Mouse (Mus musculus) thymus, adult 2 months (tissue): ENCODE results near the gene Sipa1l1. TPM values are rescaled to one million over a fixed set of nuclear protein-coding genes. Genes with fewer than 3 reads are reported as not detected.

Source experiments
- DNase-seq: peaks from one replicate; pipeline ENCODE4 v3.0.0; 2021
- H3K27ac ChIP-seq: fragments of 200-500 bp; 2 replicates; pipeline ENCODE4 v1.5.1; 2012; ENCODE audit warnings: low read length, control low read depth; ENCODE audit not compliant: control insufficient read depth, insufficient read depth
- H3K27me3 ChIP-seq: fragments of 200-500 bp; 2 replicates; pipeline ENCODE4 v1.6.1; 2012; ENCODE audit warnings: mild to moderate bottlenecking, low read length, moderate library complexity, mixed read lengths; ENCODE audit not compliant: control insufficient read depth, insufficient read depth
- H3K36me3 ChIP-seq: fragments of 200-500 bp; 2 replicates; pipeline ENCODE4 v1.6.1; 2012; ENCODE audit warnings: mild to moderate bottlenecking, low read length, moderate library complexity; ENCODE audit not compliant: control insufficient read depth, insufficient read depth
- H3K4me1 ChIP-seq: fragments of 200-500 bp; replicated peaks from 2 replicates; pipeline ENCODE4 v1.6.1; 2012; ENCODE audit warnings: low read length; ENCODE audit not compliant: control insufficient read depth, insufficient read depth
- H3K4me3 ChIP-seq: fragments of 200-500 bp; 2 replicates; pipeline ENCODE4 v1.5.1; 2012; ENCODE audit warnings: mild to moderate bottlenecking, low read length, control low read depth, moderate library complexity; ENCODE audit not compliant: control insufficient read depth, insufficient read depth
- CTCF ChIP-seq: fragments of 200-500 bp; IDR thresholded peaks from 2 replicates; pipeline ENCODE4 v1.5.1; 2012; ENCODE audit warnings: mild to moderate bottlenecking, control low read depth, low read length, moderate library complexity, borderline replicate concordance; ENCODE audit not compliant: control insufficient read depth, poor library complexity, insufficient read depth; ENCODE audit errors: extremely low read depth
- POLR2A ChIP-seq: fragments of 200-500 bp; IDR thresholded peaks from 2 replicates; pipeline ENCODE4 v1.6.1; 2012; ENCODE audit warnings: mild to moderate bottlenecking, low read length, control low read depth, moderate library complexity; ENCODE audit not compliant: control insufficient read depth, poor library complexity, insufficient read depth; ENCODE audit errors: extremely low read depth
- WGBS: fragments of 180-500 bp; shearing (Covaris S2); methylation state at CpG from one replicate; pipeline ENCODE4 v1.1.7; 2018; 5-methylcytosine and 5-hydroxymethylcytosine counted together
- polyA plus RNA-seq: library from polyadenylated mRNA; depleted of rRNA; stranded (reverse); fragments of >200 nt; gene quantifications from 2 replicates; pipeline ENCODE4 v1.2.3, GENCODE M21; 2012

The Sipa1l1 gene
- polyA plus RNA-seq, 1 experiment = 43.7 TPM

DNA sequence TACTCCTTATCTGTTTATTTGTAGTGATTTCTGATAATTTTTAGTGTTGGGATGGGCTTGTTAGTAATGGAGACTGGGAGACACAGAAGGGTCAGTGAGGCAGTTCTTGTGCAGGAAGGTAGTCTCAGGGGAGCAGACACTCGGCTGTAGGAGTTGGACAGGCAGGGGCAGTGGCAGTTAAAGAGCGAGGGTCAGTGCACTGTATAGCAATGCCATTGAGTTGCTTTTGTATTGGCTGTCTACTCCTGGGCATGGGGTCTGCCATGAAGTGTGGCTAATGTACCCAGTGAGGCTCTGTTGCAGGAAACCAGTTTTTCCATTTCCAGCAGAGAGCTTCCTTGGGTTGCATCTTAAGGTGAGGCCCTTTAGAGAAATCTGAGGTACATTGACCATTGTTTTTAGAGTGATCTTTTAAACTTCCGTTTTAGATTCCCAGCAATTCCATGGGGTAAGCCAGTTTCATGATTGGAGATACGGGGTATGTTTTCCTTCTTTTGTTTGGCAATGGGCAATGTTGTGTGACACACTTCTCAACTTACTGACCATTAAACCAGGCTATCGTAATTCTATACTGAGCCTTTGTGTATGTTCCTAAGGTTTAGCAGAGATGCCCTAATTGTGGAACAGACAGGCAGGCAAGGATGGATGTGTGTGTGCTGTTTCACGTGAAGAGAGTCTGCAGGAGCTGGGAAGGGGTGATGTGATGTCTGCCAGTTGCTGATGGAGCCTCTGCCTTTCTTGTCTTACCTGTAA, 47.9 kb downstream of the Sipa1l1 start:
- no peak overlapping the region for H3K4me3 ChIP-seq
- WGBS = 97% methylated on average over 6 of the region's 6 CpGs

DNA sequence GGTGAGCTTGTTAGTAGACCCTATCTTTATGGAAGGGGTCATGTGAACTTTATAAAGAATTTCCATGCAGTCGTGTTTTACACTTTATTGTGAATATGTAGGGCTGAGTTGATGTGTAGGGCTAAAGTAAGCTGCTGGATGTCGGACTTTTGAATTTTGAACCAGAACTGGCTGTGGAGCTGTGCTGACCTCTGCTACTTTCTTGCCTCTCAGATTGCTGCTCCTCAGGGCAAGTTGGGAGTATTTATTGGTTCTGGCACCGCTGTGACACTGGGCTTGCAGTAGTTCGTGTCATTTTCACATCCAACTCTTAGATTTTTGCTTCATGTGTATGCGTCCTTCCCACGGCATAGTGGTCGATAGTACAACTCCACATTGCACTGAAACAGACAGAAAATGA, 49.1 kb downstream of the Sipa1l1 start:
- Histone ChIP-seq H3K27ac (no peak overlapping the region), H3K4me1 (0 out of 2 replicates have a peak, but pooled peaks cover 2% of the 10 kb centered on the region), H3K27me3 (no peaks in the 10 kb centered on the region), H3K36me3 (no peaks in the 10 kb centered on the region), H3K4me3 (no peak overlapping the region)
- no peak for DNase-seq
- no peak for TF ChIP-seq POLR2A
- no peak for TF ChIP-seq CTCF
- WGBS = 96% methylated on average over 7 of the region's 7 CpGs

More for the DNA sequence above, 47.9 kb downstream of the Sipa1l1 start:
- H3K27me3 ChIP-seq = no peaks in the 10 kb centered on the region
- H3K27ac ChIP-seq = no peak overlapping the region
- no peaks in the 10 kb centered on the region for H3K36me3 ChIP-seq
- H3K4me1 ChIP-seq = 0 out of 2 replicates have a peak, but pooled peaks cover 2% of the 10 kb centered on the region
- no peak for DNase-seq
- TF ChIP-seq CTCF = no peak
- TF ChIP-seq POLR2A = no peak

GRCm38 (mm10) chr12:82220367-82221089, 51.4 kb downstream of the Sipa1l1 start:
- no peak for TF ChIP-seq CTCF
- TF ChIP-seq POLR2A = no peak
- Histone ChIP-seq H3K36me3 (no peaks in the 10 kb centered on the region), H3K4me3 (no peak overlapping the region), H3K4me1 (peaks cover 5% of the 10 kb centered on the region; the same call in 1 of the 2 replicates), H3K27me3 (no peaks in the 10 kb centered on the region), H3K27ac (no peak overlapping the region)
- WGBS = 93% methylated on average over 5 of the region's 5 CpGs
- DNase-seq = no peak

- H3K27ac ChIP-seq = no peak overlapping the region
- peaks cover 14% of the 10 kb centered on the region for H3K4me1 ChIP-seq
- H3K27me3 ChIP-seq = no peaks in the 10 kb centered on the region
- WGBS = 35% methylated on average over 9 of the region's 9 CpGs
- no peak overlapping the region for H3K4me3 ChIP-seq
- H3K36me3 ChIP-seq = no peaks in the 10 kb centered on the region
- DNase-seq = no peak
- TF ChIP-seq CTCF (no peak), POLR2A (no peak)
These were observed 54.2 kb downstream of the Sipa1l1 start for GRCm38 (mm10) chr12:82223126-82223815.

GRCm38 (mm10) chr12:82224848-82225247, 55.7 kb downstream of the Sipa1l1 start:
- 97% methylated on average over 7 of the region's 7 CpGs for WGBS
- peaks cover 12% of the 10 kb centered on the region for H3K4me1 ChIP-seq

GRCm38 (mm10) chr12:82225278-82225677, 56.2 kb downstream of the Sipa1l1 start:
- Histone ChIP-seq H3K4me1 (peaks cover 14% of the 10 kb centered on the region), H3K36me3 (no peaks in the 10 kb centered on the region), H3K27ac (no peak overlapping the region), H3K4me3 (no peak overlapping the region), H3K27me3 (no peaks in the 10 kb centered on the region)
- 96% methylated on average over 2 of the region's 2 CpGs for WGBS
- no peak for DNase-seq
- TF ChIP-seq POLR2A (no peak), CTCF (no peak)

More at GRCm38 (mm10) chr12:82224848-82225247, 55.7 kb downstream of the Sipa1l1 start:
- no peaks in the 10 kb centered on the region for H3K36me3 ChIP-seq
- DNase-seq = no peak
- TF ChIP-seq CTCF (no peak), POLR2A (no peak)
- H3K27me3 ChIP-seq = no peaks in the 10 kb centered on the region
- H3K27ac ChIP-seq = no peak overlapping the region
- no peak overlapping the region for H3K4me3 ChIP-seq
